Mouse (Mus musculus): Measurements from ENCODE around the gene Dip2b.

GRCm38 (mm10) chr15:100257305-100257704 lies 218.8 kb downstream of the Dip2b start:
- no peak for TF ChIP-seq POLR2A (IDR thresholded peaks at IDR 0.05; ENCODE audit: low read depth, low read length)
- no peak for TF ChIP-seq CTCF (conservative IDR thresholded peaks at IDR 0.05; ENCODE audit: insufficient read depth, insufficient read length, low read depth, low read length)
